Mouse (Mus musculus): ENCODE results near the gene Serpina3b. TPM values are rescaled to one million over a fixed set of nuclear protein-coding genes. Genes with fewer than 3 reads are reported as not detected.
A peak's percentile ranks its signal among the peaks of the same experiment; 100 is the strongest.

Gene Serpina3b
- polyA plus RNA-seq, 1 experiment: not detected

- TF ChIP-seq POLR2A (IDR thresholded peaks at IDR 0.05; ENCODE audit: borderline replicate concordance, low read depth, low read length) (no peak), CTCF (IDR thresholded peaks at IDR 0.05; ENCODE audit: low read depth, low read length) (no peak)
- Histone ChIP-seq H3K4me3 (ENCODE audit: insufficient read depth, low read length) (no peak overlapping the region), H3K4me1 (ENCODE audit: control insufficient read depth, insufficient read depth, low read length) (no peaks in the 10 kb centered on the region), H3K27ac (ENCODE audit: insufficient read depth, low read depth, low read length) (no peak overlapping the region)
These were observed 25.3 kb downstream of the Serpina3b start for GRCm38 (mm10) chr12:104153041-104153645.

- H3K4me1 ChIP-seq (ENCODE audit: control insufficient read depth, insufficient read depth, low read length): no peaks in the 10 kb centered on the region
- H3K4me3 ChIP-seq (ENCODE audit: insufficient read depth, low read length): no peak within 1 kb of the TSS
- TF ChIP-seq CTCF (IDR thresholded peaks at IDR 0.05; ENCODE audit: low read depth, low read length): no peak
- no peak for TF ChIP-seq POLR2A (IDR thresholded peaks at IDR 0.05; ENCODE audit: borderline replicate concordance, low read depth, low read length)
- no peak within 1 kb of the TSS for H3K27ac ChIP-seq (ENCODE audit: insufficient read depth, low read depth, low read length)
These were observed 25.9 kb downstream of the Serpina3b start, which contains the start of gene Serpina3c for GRCm38 (mm10) chr12:104153656-104154055. TSS of gene Serpina3c (minus strand) at chr12:104153870.

GRCm38 (mm10) chr12:104174747-104175146 is 47.0 kb downstream of the Serpina3b start:
- H3K4me1 ChIP-seq (ENCODE audit: control insufficient read depth, insufficient read depth, low read length): peaks cover 21% of the 10 kb centered on the region
- H3K27ac ChIP-seq (ENCODE audit: insufficient read depth, low read depth, low read length): no peak overlapping the region
- no peak overlapping the region for H3K4me3 ChIP-seq (ENCODE audit: insufficient read depth, low read length)
- TF ChIP-seq CTCF (IDR thresholded peaks at IDR 0.05; ENCODE audit: low read depth, low read length): no peak
- no peak for TF ChIP-seq POLR2A (IDR thresholded peaks at IDR 0.05; ENCODE audit: borderline replicate concordance, low read depth, low read length)

- H3K27ac ChIP-seq (ENCODE audit: insufficient read depth, low read depth, low read length): no peak overlapping the region
- no peak overlapping the region for H3K4me3 ChIP-seq (ENCODE audit: insufficient read depth, low read length)
- peaks cover 21% of the 10 kb centered on the region for H3K4me1 ChIP-seq (ENCODE audit: control insufficient read depth, insufficient read depth, low read length)
- TF ChIP-seq CTCF (IDR thresholded peaks at IDR 0.05; ENCODE audit: low read depth, low read length): no peak
- TF ChIP-seq POLR2A (IDR thresholded peaks at IDR 0.05; ENCODE audit: borderline replicate concordance, low read depth, low read length): no peak
These were observed 47.8 kb downstream of the Serpina3b start for GRCm38 (mm10) chr12:104175636-104176035.

GRCm38 (mm10) chr12:104178577-104178976 is 50.8 kb downstream of the Serpina3b start:
- TF ChIP-seq CTCF (IDR thresholded peaks at IDR 0.05; ENCODE audit: low read depth, low read length) (no peak), POLR2A (IDR thresholded peaks at IDR 0.05; ENCODE audit: borderline replicate concordance, low read depth, low read length) (no peak)
- Histone ChIP-seq H3K4me3 (ENCODE audit: insufficient read depth, low read length) (no peak overlapping the region), H3K4me1 (ENCODE audit: control insufficient read depth, insufficient read depth, low read length) (peaks cover 20% of the 10 kb centered on the region), H3K27ac (ENCODE audit: insufficient read depth, low read depth, low read length) (no peak overlapping the region)

- Histone ChIP-seq H3K4me1 (ENCODE audit: control insufficient read depth, insufficient read depth, low read length) (peaks cover 17% of the 10 kb centered on the region), H3K27ac (ENCODE audit: insufficient read depth, low read depth, low read length) (no peak overlapping the region), H3K4me3 (ENCODE audit: insufficient read depth, low read length) (no peak overlapping the region)
- TF ChIP-seq POLR2A (IDR thresholded peaks at IDR 0.05; ENCODE audit: borderline replicate concordance, low read depth, low read length): no peak
These were observed 51.2 kb downstream of the Serpina3b start for GRCm38 (mm10) chr12:104178987-104179386.

GRCm38 (mm10) chr12:104185046-104185445 is 57.2 kb downstream of the Serpina3b start:
- TF ChIP-seq CTCF (IDR thresholded peaks at IDR 0.05; ENCODE audit: low read depth, low read length) (no peak), POLR2A (IDR thresholded peaks at IDR 0.05; ENCODE audit: borderline replicate concordance, low read depth, low read length) (no peak)
- H3K4me1 ChIP-seq (ENCODE audit: control insufficient read depth, insufficient read depth, low read length): peaks cover 21% of the 10 kb centered on the region
- no peak overlapping the region for H3K4me3 ChIP-seq (ENCODE audit: insufficient read depth, low read length)
- no peak overlapping the region for H3K27ac ChIP-seq (ENCODE audit: insufficient read depth, low read depth, low read length)

GRCm38 (mm10) chr12:104186041-104186581 is 58.3 kb downstream of the Serpina3b start:
- H3K4me1 ChIP-seq (ENCODE audit: control insufficient read depth, insufficient read depth, low read length): peaks cover 21% of the 10 kb centered on the region
- no peak for TF ChIP-seq CTCF (IDR thresholded peaks at IDR 0.05; ENCODE audit: low read depth, low read length)
- TF ChIP-seq POLR2A (IDR thresholded peaks at IDR 0.05; ENCODE audit: borderline replicate concordance, low read depth, low read length): no peak
- peak overlapping the region; percentile 86 for H3K27ac ChIP-seq (ENCODE audit: insufficient read depth, low read depth, low read length)

More at GRCm38 (mm10) chr12:104186041-104186581, 58.3 kb downstream of the Serpina3b start:
- no peak overlapping the region for H3K4me3 ChIP-seq (ENCODE audit: insufficient read depth, low read length)

Other genes starting within 250 kb of the Serpina3b start
- not detected in 2 replicates for gene Serpina1c, start 223.1 kb upstream of the Serpina3b start, polyA plus RNA-seq (2012; ENCODE audit: insufficient read depth, insufficient read length, missing spikeins)
- gene Serpina1e, start 169.0 kb upstream of the Serpina3b start, polyA plus RNA-seq (2012; ENCODE audit: insufficient read depth, insufficient read length, missing spikeins): not detected in 2 replicates
- gene Serpina11, start 138.0 kb upstream of the Serpina3b start, polyA plus RNA-seq (2012; ENCODE audit: insufficient read depth, insufficient read length, missing spikeins): not detected in 2 replicates
- not detected in 2 replicates for gene Serpina9, start 114.2 kb upstream of the Serpina3b start, polyA plus RNA-seq (2012; ENCODE audit: insufficient read depth, insufficient read length, missing spikeins)
- not detected in 2 replicates for gene Serpina12, start 83.6 kb upstream of the Serpina3b start, polyA plus RNA-seq (2012; ENCODE audit: insufficient read depth, insufficient read length, missing spikeins)
- gene Serpina5, start 26.9 kb upstream of the Serpina3b start, polyA plus RNA-seq (2012; ENCODE audit: insufficient read depth, insufficient read length, missing spikeins): not detected in 2 replicates
- not detected in 2 replicates for gene Serpina3a, start 15.3 kb upstream of the Serpina3b start, polyA plus RNA-seq (2012; ENCODE audit: insufficient read depth, insufficient read length, missing spikeins)
- gene Serpina3c, start 25.9 kb downstream of the Serpina3b start, polyA plus RNA-seq (2012; ENCODE audit: insufficient read depth, insufficient read length, missing spikeins): not detected in 2 replicates
- not detected in 2 replicates for gene Serpina3f, start 86.5 kb downstream of the Serpina3b start, polyA plus RNA-seq (2012; ENCODE audit: insufficient read depth, insufficient read length, missing spikeins)
- gene Serpina3g, start 108.2 kb downstream of the Serpina3b start, polyA plus RNA-seq (2012; ENCODE audit: insufficient read depth, insufficient read length, missing spikeins): 0.66 and 0.75 TPM in 2 replicates
- not detected in 2 replicates for gene Serpina3i, start 135.1 kb downstream of the Serpina3b start, polyA plus RNA-seq (2012; ENCODE audit: insufficient read depth, insufficient read length, missing spikeins)
- not detected in 2 replicates for gene Serpina3j, start 186.6 kb downstream of the Serpina3b start, polyA plus RNA-seq (2012; ENCODE audit: insufficient read depth, insufficient read length, missing spikeins)
- gene Serpina3k, start 210.5 kb downstream of the Serpina3b start, polyA plus RNA-seq (2012; ENCODE audit: insufficient read depth, insufficient read length, missing spikeins): not detected in 2 replicates
- not detected in 2 replicates for gene Serpina3m, start 210.5 kb downstream of the Serpina3b start, polyA plus RNA-seq (2012; ENCODE audit: insufficient read depth, insufficient read length, missing spikeins)

Measured in bone marrow macrophage, adult 2 months (primary cell).